Mouse (Mus musculus): ENCODE results near the gene Abcg8.

- TF ChIP-seq CTCF (IDR thresholded peaks at IDR 0.05; ENCODE audit: low read depth), result no peak
- no peak for TF ChIP-seq EP300 (IDR thresholded peaks at IDR 0.05; ENCODE audit: low read depth)
Measured at GRCm38 (mm10) chr17:84748152-84748682, 72.1 kb downstream of the Abcg8 start.
